Mouse (Mus musculus) gastrocnemius, adult 2 months (tissue): ENCODE data around the gene Tmem51. TPM values are rescaled to one million over a fixed set of nuclear protein-coding genes. Genes with fewer than 3 reads are reported as not detected.
A peak's percentile ranks its signal among the peaks of the same experiment; 100 is the strongest.

ENCODE experiments used
- DNase-seq: peaks from one replicate; pipeline ENCODE4 v3.0.0; 2022
- H3K27ac ChIP-seq: fragments of 200-600 bp; 2 replicates; pipeline ENCODE4 v1.8.1; 2022; ENCODE audit warnings: mild to moderate bottlenecking
- H3K4me3 ChIP-seq: fragments of 200-600 bp; 2 replicates; pipeline ENCODE4 v1.8.1; 2022; ENCODE audit warnings: mild to moderate bottlenecking, moderate library complexity
- CTCF ChIP-seq: fragments of 200-600 bp; IDR thresholded peaks from 2 replicates; pipeline ENCODE4 v1.8.1; 2022; ENCODE audit warnings: antibody characterized with exemption, mild to moderate bottlenecking, moderate library complexity
- intact Hi-C: fragments of 180-260 bp; cut with DNase I; formaldehyde crosslinking; loops from one replicate; pipeline ENCODE4 v1.15.1; 2025
- long read RNA-seq, 2 experiments: library from polyadenylated mRNA; stranded (forward); transcript quantifications; one replicate each; pipeline ENCODE4 v2.0.0; 2021
- total RNA-seq, 2 experiments: library from RNA; stranded (reverse); gene quantifications; 2 replicates each; pipeline ENCODE4 v1.2.3; 2021

Gene Tmem51
- under 1 TPM; 0.66 to 0.75 TPM for total RNA-seq
- long read RNA-seq, experiment 1, partial matches to known transcripts = 0 of 2 reads
- long read RNA-seq, experiment 1, other reads (novel, unspliced or antisense) = 0 of 2 reads
- long read RNA-seq, experiment 2, partial matches to known transcripts = 1 of 1 reads
- long read RNA-seq, experiment 2, other reads (novel, unspliced or antisense) = 0 of 1 reads

DNA sequence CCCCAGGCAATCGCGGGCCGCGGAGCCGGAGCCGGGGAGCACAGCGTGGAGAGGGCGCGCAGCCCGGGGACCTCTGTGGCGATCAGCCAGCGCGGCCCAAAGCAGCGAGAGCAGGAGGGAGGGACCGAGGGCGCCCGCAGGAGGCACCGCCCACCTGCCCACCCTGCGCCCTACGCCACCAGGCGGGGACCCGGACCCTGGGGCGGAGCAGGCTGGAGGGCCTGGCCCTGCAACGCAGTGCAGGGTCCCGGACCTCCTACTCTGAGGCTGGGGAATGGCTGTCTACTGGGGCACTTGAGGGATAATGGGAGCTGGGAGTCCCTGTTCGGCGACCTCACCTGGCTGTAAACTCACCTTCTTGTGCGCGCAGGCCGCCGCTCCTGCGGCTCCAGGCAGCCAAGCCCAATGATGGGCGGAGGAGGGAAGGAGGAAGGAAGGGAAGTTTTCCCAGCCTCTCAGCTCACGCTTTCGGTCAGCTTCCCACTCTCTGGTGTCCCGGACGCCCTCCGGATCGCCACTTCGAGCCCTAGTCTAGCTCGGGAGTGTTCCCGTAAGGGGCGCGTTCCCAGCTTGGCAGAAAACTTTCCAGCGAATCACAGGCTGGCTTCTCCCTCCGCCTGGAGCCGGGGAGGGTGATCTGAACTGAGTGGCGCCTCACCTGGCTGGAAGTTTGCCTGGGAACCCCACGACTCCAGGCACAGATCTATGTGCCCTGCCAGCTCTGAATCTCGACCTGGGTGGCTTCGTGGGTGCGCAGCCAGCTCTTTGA, at the start of gene Tmem51:
Gene Tmem51 (minus strand): TSS at position 174 of the 769 bp plus-strand sequence.
- intact Hi-C loops = loop anchor here (5.0 kb wide), 2 partner anchors 42 to 77 kb away; no protein-coding TSS in a partner anchor
- TF ChIP-seq CTCF = no peak
- Histone ChIP-seq H3K4me3 (peak within 1 kb of the TSS; percentile 80), H3K27ac (peak within 1 kb of the TSS; percentile 74)
- DNase-seq = peak; percentile 66

DNA sequence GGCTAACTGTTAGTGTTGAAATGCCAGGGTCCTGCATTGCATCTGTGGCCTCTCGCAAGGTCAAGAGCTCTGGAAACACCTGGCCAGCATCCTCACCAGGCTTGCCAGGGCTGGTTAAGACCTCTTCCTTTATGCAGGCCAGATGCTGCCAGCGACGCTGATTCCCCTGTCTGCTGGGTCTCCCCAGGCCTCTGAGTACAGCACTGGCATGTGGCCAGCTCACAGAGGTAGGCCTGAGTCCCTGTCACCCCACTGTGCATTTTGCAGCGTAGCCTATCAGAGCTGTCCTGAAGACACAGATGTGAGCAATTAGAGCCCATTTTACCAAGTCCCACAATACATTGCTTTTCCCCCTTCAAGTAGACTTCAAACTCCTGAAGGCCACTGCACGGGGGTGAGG, 46.1 kb upstream of the Tmem51 start:
- H3K27ac ChIP-seq = no peak overlapping the region
- no peak overlapping the region for H3K4me3 ChIP-seq
- intact Hi-C loops = no loop called here
- no peak for TF ChIP-seq CTCF
- no peak for DNase-seq

DNA sequence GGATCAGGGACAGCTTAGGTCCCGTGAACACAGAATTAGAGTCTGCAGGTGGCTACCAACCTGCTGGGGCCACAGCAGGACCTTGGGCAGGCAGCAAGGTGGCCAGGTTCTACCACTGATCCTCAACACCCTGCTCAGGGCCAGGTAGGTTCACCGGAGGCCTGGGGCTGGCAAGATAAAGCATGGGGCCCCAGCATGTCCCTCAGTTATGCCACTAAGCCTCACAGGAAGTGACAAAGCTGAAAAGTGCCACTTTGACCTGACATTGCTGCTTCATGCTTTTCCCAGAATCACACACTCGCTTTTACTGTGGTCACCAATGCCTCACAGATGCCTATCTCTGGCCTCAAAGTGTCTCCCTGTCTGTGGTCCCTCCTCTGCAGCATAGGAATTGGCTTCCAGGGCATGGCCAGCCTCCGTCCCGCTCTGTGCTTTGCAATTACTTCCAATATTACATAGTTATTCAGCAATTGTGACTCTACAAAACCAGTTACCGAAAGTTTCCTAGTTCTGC, 43.2 kb upstream of the Tmem51 start:
- no peak for TF ChIP-seq CTCF
- no peak for DNase-seq
- 0 out of 2 replicates have a peak overlapping the region, but pooled peaks have one; percentile 20 for H3K27ac ChIP-seq
- intact Hi-C loops = no loop called here
- H3K4me3 ChIP-seq = no peak overlapping the region

DNA sequence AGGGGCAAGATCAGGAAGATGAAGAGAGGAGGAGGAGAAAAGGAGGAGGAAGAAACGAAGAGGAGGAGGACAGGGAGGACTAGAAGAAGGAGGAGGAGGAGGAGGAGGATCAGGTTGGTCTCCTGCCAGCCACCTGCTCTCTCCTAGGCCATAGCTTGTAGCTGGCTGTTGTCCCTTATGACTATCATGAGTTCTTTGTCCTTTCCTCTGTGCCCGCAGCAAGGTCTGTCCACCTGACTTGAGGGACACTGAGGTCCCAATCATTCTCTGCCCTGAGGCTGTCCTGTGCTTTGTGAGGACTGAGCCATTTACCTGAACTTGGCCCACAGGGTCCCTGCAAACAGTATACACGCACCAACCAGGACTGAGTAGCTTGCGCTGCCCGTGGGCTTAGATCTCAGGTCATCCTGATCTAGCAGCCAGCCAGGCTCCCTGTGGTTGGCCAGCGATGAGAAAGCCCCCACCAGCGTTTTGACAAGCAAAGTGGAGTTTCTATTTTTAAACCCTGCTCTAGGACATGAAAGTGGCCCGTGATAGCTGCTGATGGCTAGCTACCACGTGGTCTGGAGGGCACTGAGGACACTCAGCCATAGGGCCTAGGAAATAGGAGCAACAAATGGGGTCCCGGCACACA, 42.7 kb upstream of the Tmem51 start:
- Histone ChIP-seq H3K27ac (0 out of 2 replicates have a peak overlapping the region, but pooled peaks have one; percentile 20), H3K4me3 (no peak overlapping the region)
- intact Hi-C loops = no loop called here
- TF ChIP-seq CTCF = no peak
- DNase-seq = no peak

DNA sequence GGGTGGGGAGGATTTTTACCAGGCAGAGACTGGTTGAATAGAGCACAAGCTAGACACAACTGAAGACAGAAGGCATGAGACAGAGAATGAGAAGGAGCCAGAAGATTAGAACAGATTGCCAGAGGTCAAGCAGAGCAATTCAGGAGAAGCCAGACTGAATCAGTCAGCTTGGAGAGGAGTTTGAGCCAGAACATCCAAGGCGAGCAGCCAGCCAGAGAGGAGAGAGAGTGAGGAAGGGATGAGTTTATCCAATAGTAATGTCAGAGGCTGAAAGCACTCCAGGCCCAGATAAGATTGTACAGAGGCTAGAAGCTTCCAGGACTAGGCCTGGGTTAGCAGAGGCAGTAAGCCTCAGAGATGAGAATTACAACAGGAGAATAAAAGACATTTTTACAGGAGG, 37.1 kb upstream of the Tmem51 start:
- H3K27ac ChIP-seq = no peak overlapping the region
- TF ChIP-seq CTCF = no peak
- DNase-seq = no peak

DNA sequence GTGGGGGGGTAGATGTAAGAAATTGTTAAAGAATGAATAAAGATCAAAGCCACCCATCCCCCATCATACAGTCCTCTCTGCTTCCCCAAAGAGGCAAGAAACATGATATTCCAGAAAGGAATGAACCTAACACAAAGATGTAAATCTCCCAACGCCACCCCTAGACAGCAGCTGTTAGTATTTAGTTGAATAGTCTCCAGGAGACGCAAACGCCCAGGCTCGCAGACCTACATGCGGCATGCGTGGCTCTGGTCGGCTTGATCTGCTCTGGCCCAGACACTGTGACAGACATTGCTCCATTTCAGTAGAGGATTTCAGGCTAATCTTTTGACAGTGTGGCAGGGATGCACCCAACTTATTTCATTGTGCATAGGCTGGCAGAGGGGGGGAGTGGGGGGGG, 34.4 kb upstream of the Tmem51 start:
- H3K27ac ChIP-seq = no peak overlapping the region
- intact Hi-C loops = no loop called here

More for the DNA sequence above, 37.1 kb upstream of the Tmem51 start:
- no peak overlapping the region for H3K4me3 ChIP-seq
- intact Hi-C loops = no loop called here

DNA sequence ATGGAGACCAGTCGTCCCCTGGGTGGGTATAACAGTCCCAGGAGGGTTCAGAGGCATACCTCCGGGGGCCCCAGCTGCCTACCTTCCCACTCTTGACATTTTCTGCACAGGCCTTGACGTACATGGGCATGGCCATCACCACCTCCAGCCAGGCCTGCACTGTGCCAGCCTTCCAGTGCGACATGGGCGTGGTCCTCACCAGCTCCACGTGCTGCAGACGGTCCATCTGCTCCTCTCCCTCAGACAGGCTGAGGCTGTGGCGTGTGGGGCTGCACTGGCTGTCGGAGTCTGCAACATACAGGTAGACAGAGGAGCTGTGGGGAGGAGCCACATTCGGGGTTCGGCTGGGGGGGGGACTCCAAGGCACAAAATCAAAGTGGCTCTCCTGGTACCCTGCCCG, 33.9 kb upstream of the Tmem51 start:
- intact Hi-C loops = no loop called here
- no peak for TF ChIP-seq CTCF
- no peak for DNase-seq
- H3K4me3 ChIP-seq = no peak overlapping the region
- H3K27ac ChIP-seq = no peak overlapping the region

More for the DNA sequence above, 34.4 kb upstream of the Tmem51 start:
- no peak for TF ChIP-seq CTCF
- DNase-seq = no peak
- H3K4me3 ChIP-seq = no peak overlapping the region

DNA sequence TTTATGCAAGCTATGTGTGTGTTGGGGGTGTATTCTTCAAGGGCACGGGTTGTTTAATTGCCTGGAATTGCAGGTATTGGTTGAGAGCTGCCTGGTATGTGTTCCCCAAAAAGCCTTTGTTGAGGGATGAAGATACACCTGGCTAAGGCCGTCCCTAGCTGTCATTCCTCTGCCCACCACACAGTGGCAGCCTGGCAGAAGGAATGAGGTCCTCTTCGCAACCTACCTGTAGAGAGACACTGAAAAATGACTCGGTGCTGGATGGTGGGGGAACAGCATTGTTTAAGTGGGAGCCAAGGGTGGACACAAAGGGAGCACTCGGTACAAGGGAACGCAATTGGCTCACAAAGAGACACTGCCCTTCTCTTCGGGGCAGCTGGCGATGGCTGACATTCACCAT, 29.2 kb upstream of the Tmem51 start:
- intact Hi-C loops = loop anchor here (1.0 kb wide), 1 partner anchor 31 kb away; no protein-coding TSS in a partner anchor
- no peak overlapping the region for H3K4me3 ChIP-seq
- no peak overlapping the region for H3K27ac ChIP-seq
- peak; percentile 77 for TF ChIP-seq CTCF
- no peak for DNase-seq

DNA sequence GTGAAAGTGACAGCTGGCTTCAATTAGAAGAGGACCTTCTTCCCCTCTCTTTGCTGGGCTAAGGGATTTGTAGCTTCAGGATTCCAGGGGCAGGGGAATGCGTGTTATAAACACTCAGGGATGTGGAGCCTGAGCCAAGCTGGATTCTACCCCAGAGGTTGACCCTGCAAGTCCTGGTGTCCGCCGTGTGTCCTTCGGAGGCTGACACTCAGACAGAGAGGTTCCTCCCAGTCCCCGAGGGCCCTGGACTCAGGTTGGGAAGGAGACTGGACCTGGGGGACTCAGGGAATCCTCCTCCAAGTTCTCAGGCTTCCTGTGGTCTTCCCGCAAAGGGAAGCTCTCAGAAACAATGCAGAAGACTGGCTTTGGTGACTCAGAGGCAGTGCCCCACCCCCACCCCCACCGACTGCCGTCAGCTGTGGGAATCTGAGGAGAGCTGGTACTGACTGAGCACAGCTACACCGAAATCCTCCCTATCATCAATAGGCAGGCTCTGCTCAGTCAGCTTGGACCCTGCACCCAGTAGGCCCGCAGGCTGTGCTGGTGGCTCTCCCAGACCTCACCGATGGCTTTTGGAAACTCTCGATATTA, 19.1 kb upstream of the Tmem51 start:
- no peak for TF ChIP-seq CTCF
- Histone ChIP-seq H3K4me3 (no peak overlapping the region), H3K27ac (no peak overlapping the region)
- intact Hi-C loops = no loop called here
- DNase-seq = no peak

DNA sequence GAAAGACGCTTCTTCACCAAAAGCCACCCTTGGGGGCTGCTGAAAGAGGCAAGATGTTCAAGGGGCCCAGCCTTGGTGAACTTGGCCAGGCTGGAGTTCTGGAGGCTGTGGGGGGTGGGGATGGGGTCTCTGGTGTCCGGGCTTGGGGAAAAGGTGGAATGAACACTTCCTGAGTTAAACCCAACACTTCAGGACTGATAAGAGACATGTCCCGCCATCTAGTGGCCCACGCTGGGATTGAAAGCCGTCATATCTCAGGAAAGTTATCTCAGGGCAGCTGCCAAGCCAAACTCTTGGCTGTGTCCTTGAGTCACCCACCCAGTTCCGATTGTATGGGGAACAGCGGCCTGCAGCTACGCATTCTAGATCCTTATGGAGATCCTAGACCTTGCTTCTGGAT, 14.2 kb upstream of the Tmem51 start:
- peak; percentile 88 for TF ChIP-seq CTCF
- intact Hi-C loops = loop anchor here (1.0 to 2.0 kb wide), 2 partner anchors 16 to 93 kb away; no protein-coding TSS in a partner anchor
- H3K4me3 ChIP-seq = peak overlapping the region; percentile 59
- peak; percentile 85 for DNase-seq
- peak overlapping the region; percentile 76 for H3K27ac ChIP-seq

DNA sequence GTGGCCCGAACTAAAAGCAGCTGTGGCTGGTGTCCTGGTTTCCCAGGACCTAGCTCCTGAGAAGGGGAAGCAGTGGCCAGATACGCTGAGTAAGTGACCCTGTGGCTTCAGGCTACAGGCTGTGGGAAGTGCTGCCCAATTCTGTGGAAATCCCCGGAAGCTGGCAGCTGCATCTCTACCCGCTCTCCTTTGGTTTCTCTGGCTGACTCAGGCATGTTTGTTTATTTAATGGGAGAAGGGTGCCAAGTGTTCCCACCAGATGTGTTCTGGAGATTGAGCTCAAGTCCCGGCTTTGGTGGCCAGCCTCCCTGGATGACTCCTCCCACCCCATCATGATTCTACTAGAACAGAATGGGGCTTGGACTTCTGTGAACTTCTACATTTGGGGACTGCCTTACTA, 13.8 kb upstream of the Tmem51 start:
- Histone ChIP-seq H3K4me3 (peak overlapping the region; percentile 59), H3K27ac (peak overlapping the region; percentile 76)
- TF ChIP-seq CTCF = no peak
- peak; percentile 81 for DNase-seq
- intact Hi-C loops = loop anchor here (1.0 to 2.0 kb wide), 2 partner anchors 15 to 93 kb away; no protein-coding TSS in a partner anchor

DNA sequence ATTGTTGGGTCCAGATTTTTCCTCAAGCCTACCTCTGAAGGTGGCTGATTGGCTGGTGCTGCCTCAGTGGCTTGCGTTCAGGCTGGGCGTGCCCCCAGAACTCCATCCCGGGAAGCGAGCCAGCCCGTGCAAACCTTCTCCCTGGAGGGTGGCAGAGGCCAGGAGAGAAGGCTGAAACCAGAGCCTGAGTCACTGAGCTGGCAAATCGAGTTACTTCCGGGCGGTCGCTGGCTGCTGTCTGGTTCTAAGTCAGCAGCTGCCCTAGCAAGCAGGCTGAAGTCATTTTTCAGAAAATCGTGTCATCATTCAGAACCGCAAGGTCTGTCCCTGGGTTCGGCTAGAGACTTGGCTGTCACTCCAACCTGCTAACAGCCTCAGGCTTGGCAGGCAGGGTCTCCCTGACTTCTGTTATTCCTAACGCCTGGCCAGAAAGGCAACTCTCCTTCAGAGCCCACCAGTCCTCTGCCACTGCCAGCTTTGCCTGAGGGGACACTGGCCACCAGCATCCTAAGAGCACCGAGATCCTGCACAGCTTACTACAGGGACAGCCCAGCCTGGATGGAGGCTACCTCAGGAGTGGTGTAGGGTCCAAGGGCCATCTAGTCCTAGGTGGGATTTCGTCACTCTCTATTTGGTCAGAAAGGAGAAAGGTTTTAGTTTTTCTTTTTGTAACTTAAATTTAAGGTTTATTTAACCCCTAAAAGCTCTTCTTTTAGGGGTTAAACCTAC, 11.6 kb upstream of the Tmem51 start:
- Histone ChIP-seq H3K27ac (peak overlapping the region; percentile 79), H3K4me3 (no peak overlapping the region)
- peak; percentile 95 for DNase-seq
- TF ChIP-seq CTCF = no peak
- intact Hi-C loops = no loop called here
